Mouse (Mus musculus) thymus, adult 2 months (tissue): Measurements from ENCODE around the gene Cass4.

Source experiments
- CTCF ChIP-seq: fragments of 200-500 bp; IDR thresholded peaks from 2 replicates; pipeline ENCODE4 v1.5.1; 2012; ENCODE audit warnings: mild to moderate bottlenecking, control low read depth, low read length, moderate library complexity, borderline replicate concordance; ENCODE audit not compliant: control insufficient read depth, poor library complexity, insufficient read depth; ENCODE audit errors: extremely low read depth
- POLR2A ChIP-seq: fragments of 200-500 bp; IDR thresholded peaks from 2 replicates; pipeline ENCODE4 v1.6.1; 2012; ENCODE audit warnings: mild to moderate bottlenecking, low read length, control low read depth, moderate library complexity; ENCODE audit not compliant: control insufficient read depth, poor library complexity, insufficient read depth; ENCODE audit errors: extremely low read depth

DNA sequence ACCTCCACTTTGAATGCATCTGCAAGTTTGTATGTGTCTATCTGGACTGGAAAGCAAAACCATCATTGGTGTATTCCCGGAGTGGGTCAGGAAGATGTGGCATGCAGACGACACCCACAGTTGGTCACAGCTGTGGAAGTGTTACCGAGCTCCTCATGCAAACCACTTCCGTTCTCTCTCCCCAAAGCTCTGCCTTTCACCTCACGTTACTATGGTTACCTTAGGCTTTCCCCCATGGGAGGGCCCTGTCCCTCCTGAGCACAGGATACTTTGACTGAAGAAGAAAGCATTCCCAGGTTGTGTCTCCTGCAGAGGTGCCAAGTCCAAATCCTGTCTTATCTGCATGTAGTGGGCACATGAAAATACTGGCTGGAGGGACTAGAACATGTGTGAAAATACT is 40.2 kb downstream of the Cass4 start:
- no peak for TF ChIP-seq CTCF
- 0 out of 2 replicates have a peak, but pooled peaks have one; percentile 19 for TF ChIP-seq POLR2A
